Mouse (Mus musculus): Measurements from ENCODE around the gene Ntmt1. TPM values are rescaled to one million over a fixed set of nuclear protein-coding genes. Genes with fewer than 3 reads are reported as not detected.

The Ntmt1 gene
- polyA plus RNA-seq, 1 experiment from 2014 or later, result 50.4 TPM

- no peak for DNase-seq (ENCODE audit: low spot score)
Measured at GRCm38 (mm10) chr2:30823385-30824153, 15.9 kb downstream of the Ntmt1 start.

- DNase-seq (ENCODE audit: low spot score), result peak; percentile 64
Measured at GRCm38 (mm10) chr2:30826825-30827748, 19.5 kb downstream of the Ntmt1 start.

- DNase-seq (ENCODE audit: low spot score), result peak; percentile 94
Measured at GRCm38 (mm10) chr2:30827749-30828475, 20.3 kb downstream of the Ntmt1 start.

- peak; percentile 62 for DNase-seq (ENCODE audit: low spot score)
Measured at GRCm38 (mm10) chr2:30829315-30829714, 21.7 kb downstream of the Ntmt1 start.

- DNase-seq (ENCODE audit: low spot score), result no peak
Measured at GRCm38 (mm10) chr2:30830283-30830795, 22.7 kb downstream of the Ntmt1 start, which contains the start of gene Asb6. Asb6 (minus strand) TSS chr2:30830333.

GRCm38 (mm10) chr2:30833644-30834043, 26.0 kb downstream of the Ntmt1 start:
- no peak for DNase-seq (ENCODE audit: low spot score)

- DNase-seq (ENCODE audit: low spot score), result no peak
Measured at GRCm38 (mm10) chr2:30834373-30835022, 26.9 kb downstream of the Ntmt1 start, which contains the start of gene Prrx2. Prrx2 (plus strand) TSS chr2:30834972.

- DNase-seq (ENCODE audit: low spot score), result no peak
Measured at GRCm38 (mm10) chr2:30836238-30836990, 28.8 kb downstream of the Ntmt1 start.

- DNase-seq (ENCODE audit: low spot score), result no peak
Measured at GRCm38 (mm10) chr2:30842615-30843014, 35.0 kb downstream of the Ntmt1 start.

GRCm38 (mm10) chr2:30845152-30846070, 37.8 kb downstream of the Ntmt1 start:
- no peak for DNase-seq (ENCODE audit: low spot score)

GRCm38 (mm10) chr2:30846236-30846635, 38.6 kb downstream of the Ntmt1 start:
- no peak for DNase-seq (ENCODE audit: low spot score)

- DNase-seq (ENCODE audit: low spot score), result no peak
Measured at GRCm38 (mm10) chr2:30846723-30847122, 39.1 kb downstream of the Ntmt1 start.

- DNase-seq (ENCODE audit: low spot score), result no peak
Measured at GRCm38 (mm10) chr2:30848184-30848583, 40.6 kb downstream of the Ntmt1 start.

GRCm38 (mm10) chr2:30850581-30850980, 43.0 kb downstream of the Ntmt1 start:
- no peak for DNase-seq (ENCODE audit: low spot score)

- no peak for DNase-seq (ENCODE audit: low spot score)
Measured at GRCm38 (mm10) chr2:30852771-30853313, 45.2 kb downstream of the Ntmt1 start.

- DNase-seq (ENCODE audit: low spot score), result no peak
Measured at GRCm38 (mm10) chr2:30857076-30857475, 49.5 kb downstream of the Ntmt1 start.

- DNase-seq (ENCODE audit: low spot score), result no peak
Measured at GRCm38 (mm10) chr2:30859782-30860181, 52.2 kb downstream of the Ntmt1 start.

- no peak for DNase-seq (ENCODE audit: low spot score)
Measured at GRCm38 (mm10) chr2:30862081-30862480, 54.5 kb downstream of the Ntmt1 start.
